Mouse (Mus musculus) kidney, postnatal 0 days (tissue): ENCODE results near the gene Glrb. TPM values are rescaled to one million over a fixed set of nuclear protein-coding genes. Genes with fewer than 3 reads are reported as not detected.

Experiments
- ATAC-seq: fragments of 200-750 bp; cut with Nextera tagmentation; replicated peaks from 2 replicates; pipeline ENCODE4 v1.8.0; 2017; ENCODE audit warnings: low read depth, moderate number of reproducible peaks, moderate TSS enrichment, moderate library complexity; ENCODE audit not compliant: low FRiP score
- DNase-seq: peaks from one replicate; pipeline ENCODE4 v3.0.0-alpha.2; 2016; ENCODE audit warnings: low spot score
- H3K27ac ChIP-seq: fragments of 300-500 bp; sonication (generic); 2 replicates; pipeline ENCODE4 v1.5.1; 2014; ENCODE audit warnings: mild to moderate bottlenecking
- H3K27me3 ChIP-seq: fragments of 300-500 bp; sonication (generic); 2 replicates; pipeline ENCODE4 v1.6.1; 2014; ENCODE audit warnings: low read length, mixed read lengths; ENCODE audit not compliant: insufficient read depth
- H3K36me3 ChIP-seq: fragments of 300-500 bp; sonication (generic); 2 replicates; pipeline ENCODE4 v1.6.1; 2014; ENCODE audit warnings: low read length, mixed read lengths; ENCODE audit not compliant: insufficient read depth
- H3K4me1 ChIP-seq: fragments of 300-500 bp; sonication (generic); replicated peaks from 2 replicates; pipeline ENCODE4 v1.6.1; 2014; ENCODE audit warnings: antibody characterized with exemption, low read length, mixed read lengths; ENCODE audit not compliant: insufficient read depth
- H3K4me2 ChIP-seq: fragments of 300-500 bp; sonication (generic); 2 replicates; pipeline ENCODE4 v1.6.1; 2014; ENCODE audit warnings: mild to moderate bottlenecking, low read length, moderate library complexity, mixed read lengths
- H3K4me3 ChIP-seq: fragments of 300-500 bp; sonication (generic); replicated peaks from 2 replicates; pipeline ENCODE4 v1.5.1; 2014; ENCODE audit warnings: low read depth, low read length
- H3K9ac ChIP-seq: fragments of 300-500 bp; sonication (generic); 2 replicates; pipeline ENCODE4 v1.6.1; 2014; ENCODE audit warnings: low read depth, low read length
- H3K9me3 ChIP-seq: fragments of 300-500 bp; sonication (generic); replicated peaks from 2 replicates; pipeline ENCODE4 v1.6.1; 2016; ENCODE audit warnings: low read length, inconsistent platforms, mixed read lengths
- CTCF ChIP-seq: IDR thresholded peaks from 2 replicates; pipeline ENCODE4 v1.5.1; 2016; ENCODE audit warnings: antibody characterized with exemption, low read depth, mild to moderate bottlenecking, moderate library complexity
- WGBS: fragments of 180-500 bp; shearing (Covaris S2); extraction: QIAGEN DNeasy Blood & Tissue Kit; methylation state at CpG from one replicate; pipeline ENCODE4 v1.1.7; 2014; 5-methylcytosine and 5-hydroxymethylcytosine counted together
- polyA plus RNA-seq: library from polyadenylated mRNA; unstranded; fragments of >200 nt; fragmentation: Nextera tagmentation; extraction: Ambion mirVana; gene quantifications from 2 replicates; pipeline ENCODE4 v1.2.1, GENCODE M21; 2015

The Glrb gene
- polyA plus RNA-seq, 1 experiment from 2014 or later, result 5.6 TPM

DNA sequence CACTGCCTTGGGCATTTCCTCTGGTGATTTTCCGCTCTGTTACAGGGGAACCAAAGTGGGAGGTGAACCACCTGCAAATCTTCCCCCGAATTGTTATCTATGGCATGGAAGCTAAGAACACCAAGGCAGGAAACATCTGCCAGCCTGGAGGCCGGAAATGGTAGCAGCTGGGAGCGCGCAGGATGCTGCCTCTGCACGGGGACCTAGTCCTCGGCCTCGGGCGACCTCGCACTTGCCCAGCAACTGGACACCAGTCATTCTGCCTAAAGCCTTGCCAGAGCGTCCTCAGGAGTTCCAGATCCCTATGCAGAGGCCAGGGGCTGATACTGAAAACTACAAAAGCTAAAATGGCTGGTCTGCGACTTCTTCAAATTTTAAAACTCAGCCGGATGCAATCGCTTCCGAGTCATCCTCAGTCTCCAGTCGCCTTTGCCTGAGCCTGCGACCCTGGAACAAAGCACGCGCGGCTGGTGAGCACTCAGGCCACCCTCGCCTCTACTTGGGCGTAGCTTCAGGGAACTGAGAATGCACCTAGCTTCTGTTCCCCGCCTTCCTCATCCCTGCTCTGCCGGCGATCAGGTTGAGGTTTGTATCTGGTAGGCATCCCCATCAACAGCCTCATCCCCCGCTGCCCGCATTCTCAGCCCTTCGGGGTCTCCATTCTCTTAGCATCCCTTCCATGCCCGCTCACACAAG lies 113.0 kb downstream of the Glrb start:
- H3K9me3 ChIP-seq, result no peaks in the 10 kb centered on the region
- peaks cover 27% of the 10 kb centered on the region for H3K27me3 ChIP-seq
- H3K4me3 ChIP-seq, result peak overlapping the region; percentile 24
- DNase-seq (peak; percentile 47), ATAC-seq (no peak)
- no peak overlapping the region for H3K9ac ChIP-seq
- 2% methylated on average over 29 of the region's 29 CpGs for WGBS
- H3K4me1 ChIP-seq, result peaks cover 12% of the 10 kb centered on the region; the same call in 1 of the 2 replicates
- H3K36me3 ChIP-seq, result no peaks in the 10 kb centered on the region
- no peak for TF ChIP-seq CTCF
- no peak overlapping the region for H3K27ac ChIP-seq
- peak overlapping the region; percentile 57 for H3K4me2 ChIP-seq

DNA sequence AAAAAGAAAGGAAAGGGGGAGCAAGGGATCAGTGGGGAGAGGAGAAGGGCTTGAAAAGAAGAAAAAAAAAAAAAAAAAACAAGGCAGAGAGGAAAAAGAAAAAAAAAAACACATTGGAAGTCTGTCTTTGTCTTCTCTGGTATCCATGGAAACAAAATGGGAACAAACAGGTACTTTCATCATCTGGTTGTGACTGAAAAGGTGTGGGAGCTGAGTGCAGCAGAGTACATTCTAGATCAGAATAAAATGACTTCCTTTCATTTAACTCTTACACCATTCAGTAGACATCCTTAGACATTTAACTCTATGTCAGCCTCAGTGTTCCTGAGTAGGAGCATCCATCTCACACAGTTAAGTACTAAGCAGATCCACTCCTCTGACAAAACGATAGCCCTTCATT lies 115.5 kb downstream of the Glrb start:
- no peak for ATAC-seq
- no peak overlapping the region for H3K4me3 ChIP-seq
- TF ChIP-seq CTCF, result no peak

DNA sequence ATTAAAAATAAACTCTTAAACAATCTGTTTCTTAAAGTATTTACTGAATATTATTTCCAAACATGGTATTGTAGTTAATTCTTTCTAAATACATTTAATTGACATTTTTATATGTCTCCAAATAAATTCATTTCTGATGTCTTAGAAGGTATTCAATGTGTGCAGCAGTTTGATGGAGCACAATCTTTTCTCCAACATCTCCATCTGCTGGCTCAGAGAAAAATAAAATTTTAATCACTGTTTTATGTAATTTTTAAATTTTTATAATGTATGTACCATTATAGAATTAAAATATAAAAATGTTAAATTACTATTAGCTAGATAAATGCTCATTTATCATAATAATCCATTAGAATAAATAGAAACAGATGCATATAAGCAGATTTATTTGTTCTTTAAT lies 116.7 kb downstream of the Glrb start:
- TF ChIP-seq CTCF, result peak; percentile 28; the same call in 1 of the 2 replicates
- DNase-seq (peak; percentile 39), ATAC-seq (no peak)
- Histone ChIP-seq H3K4me1 (0 out of 2 replicates have a peak, but pooled peaks cover 7% of the 10 kb centered on the region), H3K4me2 (no peak overlapping the region), H3K27ac (no peak overlapping the region), H3K4me3 (no peak overlapping the region), H3K27me3 (peaks cover 17% of the 10 kb centered on the region), H3K9me3 (no peaks in the 10 kb centered on the region), H3K36me3 (no peaks in the 10 kb centered on the region), H3K9ac (no peak overlapping the region)

More for the DNA sequence above, 115.5 kb downstream of the Glrb start:
- no peak overlapping the region for H3K4me2 ChIP-seq
- H3K27ac ChIP-seq, result no peak overlapping the region
- no peaks in the 10 kb centered on the region for H3K9me3 ChIP-seq
- H3K36me3 ChIP-seq, result no peaks in the 10 kb centered on the region
- peaks cover 27% of the 10 kb centered on the region for H3K27me3 ChIP-seq
- whole genome bisulfite sequencing, result 83% methylated on average over 1 of the region's 1 CpGs
- H3K4me1 ChIP-seq, result peaks cover 12% of the 10 kb centered on the region; the same call in 1 of the 2 replicates
- DNase-seq, result no peak
- no peak overlapping the region for H3K9ac ChIP-seq

DNA sequence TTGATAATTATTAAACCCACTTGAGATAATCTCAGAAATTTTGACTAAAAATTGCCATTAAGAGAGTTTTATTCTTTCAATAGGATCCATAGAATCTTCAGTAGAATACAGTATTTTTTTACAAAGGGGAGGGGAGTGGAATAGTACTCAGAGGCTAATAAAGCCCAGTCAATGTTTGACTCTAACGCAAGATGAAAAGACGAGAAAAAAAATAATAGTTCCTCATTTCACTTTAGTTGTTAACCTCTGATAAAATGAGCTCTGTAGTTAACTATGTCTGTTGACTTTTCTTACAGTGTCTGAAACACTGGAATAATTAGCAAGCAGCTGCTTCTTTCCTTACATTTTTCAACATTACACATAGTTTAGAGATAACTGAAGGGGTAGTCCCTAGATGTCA lies 118.2 kb downstream of the Glrb start:
- H3K27me3 ChIP-seq, result peaks cover 3% of the 10 kb centered on the region; the same call in 1 of the 2 replicates
- no peak overlapping the region for H3K4me2 ChIP-seq
- TF ChIP-seq CTCF, result no peak
- 68% methylated on average over 2 of the region's 2 CpGs for WGBS
- no peak for DNase-seq
- no peak for ATAC-seq
- no peak overlapping the region for H3K9ac ChIP-seq
- 0 out of 2 replicates have a peak, but pooled peaks cover 1% of the 10 kb centered on the region for H3K4me1 ChIP-seq
- no peak overlapping the region for H3K4me3 ChIP-seq
- no peaks in the 10 kb centered on the region for H3K9me3 ChIP-seq
- H3K27ac ChIP-seq, result no peak overlapping the region
- H3K36me3 ChIP-seq, result no peaks in the 10 kb centered on the region

Other genes with a start within 250 kb of the Glrb start
- gene Gria2, start 110.8 kb downstream of the Glrb start, polyA plus RNA-seq, result 0.36 and 0.38 TPM in 2 replicates
- 35.3 and 36.1 TPM in 2 replicates for gene Pdgfc, start 122.8 kb upstream of the Glrb start, polyA plus RNA-seq